Mouse (Mus musculus) heart, adult 2 months (tissue): Measurements from ENCODE around the gene Dpagt1. TPM values are rescaled to one million over a fixed set of nuclear protein-coding genes. Genes with fewer than 3 reads are reported as not detected.
A peak's percentile ranks its signal among the peaks of the same experiment; 100 is the strongest.

Source experiments
- DNase-seq, 2 experiments: peaks; one replicate each; pipeline ENCODE4 v3.0.0; 2021
- H3K27ac ChIP-seq: fragments of 200-600 bp; 2 replicates; pipeline ENCODE4 v1.8.1; 2022
- H3K27me3 ChIP-seq: fragments of 200-500 bp; 2 replicates; pipeline ENCODE4 v1.6.1; 2012; ENCODE audit warnings: mild to moderate bottlenecking, low read length, inconsistent platforms, mixed read lengths; ENCODE audit not compliant: control insufficient read depth, insufficient read depth
- H3K36me3 ChIP-seq: fragments of 200-500 bp; 2 replicates; pipeline ENCODE4 v1.6.1; 2012; ENCODE audit warnings: low read length, inconsistent platforms; ENCODE audit not compliant: control insufficient read depth, insufficient read depth
- H3K4me1 ChIP-seq: fragments of 200-500 bp; 2 replicates; pipeline ENCODE4 v1.6.1; 2011; ENCODE audit warnings: low read length; ENCODE audit not compliant: control insufficient read depth, insufficient read depth
- H3K4me3 ChIP-seq: fragments of 200-600 bp; 2 replicates; pipeline ENCODE4 v1.8.1; 2022
- H3K79me2 ChIP-seq: fragments of 200-500 bp; replicated peaks from 2 replicates; pipeline ENCODE4 v1.6.1; 2012; ENCODE audit warnings: mild to moderate bottlenecking, inconsistent platforms, low read length, moderate library complexity, mixed read lengths; ENCODE audit not compliant: control insufficient read depth, insufficient read depth
- H3K9ac ChIP-seq: fragments of 200-500 bp; 2 replicates; pipeline ENCODE4 v1.6.1; 2012; ENCODE audit warnings: low read depth, mild to moderate bottlenecking, control low read depth, inconsistent platforms, low read length, mixed read lengths
- CTCF ChIP-seq: fragments of 200-600 bp; IDR thresholded peaks from 2 replicates; pipeline ENCODE4 v1.8.1; 2022; ENCODE audit warnings: antibody characterized with exemption, mild to moderate bottlenecking, moderate library complexity
- EP300 ChIP-seq: fragments of 200-500 bp; IDR thresholded peaks from 2 replicates; pipeline ENCODE4 v1.6.1; 2011; ENCODE audit warnings: low read depth, low read length, control low read depth; ENCODE audit not compliant: insufficient read depth
- POLR2A ChIP-seq: fragments of 200-500 bp; IDR thresholded peaks from 2 replicates; pipeline ENCODE4 v1.6.1; 2011; ENCODE audit warnings: mild to moderate bottlenecking, low read depth, low read length, control low read depth; ENCODE audit not compliant: insufficient read depth
- WGBS: fragments of 180-500 bp; shearing (Covaris S2); methylation state at CpG from one replicate; pipeline ENCODE4 v1.1.7; 2018; 5-methylcytosine and 5-hydroxymethylcytosine counted together
- intact Hi-C: fragments of 180-260 bp; cut with DNase I; formaldehyde crosslinking; loops from one replicate; pipeline ENCODE4 v1.15.1; 2025
- polyA plus RNA-seq: library from polyadenylated mRNA; depleted of rRNA; stranded (reverse); fragments of >200 nt; gene quantifications from 2 replicates; pipeline ENCODE4 v1.2.3, GENCODE M21; 2012
- total RNA-seq, 2 experiments: library from RNA; stranded (reverse); gene quantifications; 2 replicates each; pipeline ENCODE4 v1.2.3; 2021

Gene Dpagt1
- total and polyA plus RNA-seq, 3 experiments: 18.9 to 34.3 (median 20.6) TPM

- Histone ChIP-seq H3K4me3 (peak overlapping the region; percentile 86), H3K79me2 (no peaks in the 10 kb centered on the region), H3K36me3 (no peaks in the 10 kb centered on the region), H3K27ac (peak overlapping the region; percentile 95), H3K27me3 (no peaks in the 10 kb centered on the region), H3K4me1 (peaks cover 3% of the 10 kb centered on the region), H3K9ac (peak overlapping the region; percentile 88)
- peak; percentile 82 to 90 for DNase-seq
- TF ChIP-seq EP300 (0 out of 2 replicates have a peak, but pooled peaks have one; percentile 50), CTCF (no peak), POLR2A (peak; percentile 79)
- WGBS: under 1% methylated on average over 38 of the region's 38 CpGs
- intact Hi-C loops: loop anchor here (2.0 kb wide), 1 partner anchor 22 kb away; the partner anchor contains the start of gene Hinfp
Observed at GRCm38 (mm10) chr9:44326371-44327063, 698 bp downstream of the Dpagt1 start.

GRCm38 (mm10) chr9:44327064-44327711 lies 1.4 kb downstream of the Dpagt1 start:
- TF ChIP-seq EP300: 0 out of 2 replicates have a peak, but pooled peaks have one; percentile 27
- 0 out of 2 replicates have a peak, but pooled peaks have one; percentile 39 for TF ChIP-seq POLR2A
- no peak for TF ChIP-seq CTCF
- DNase-seq: peak; percentile 66 to 72
- no peaks in the 10 kb centered on the region for H3K27me3 ChIP-seq
- H3K9ac ChIP-seq: peak overlapping the region; percentile 88
- H3K4me1 ChIP-seq: peaks cover 3% of the 10 kb centered on the region
- 1% methylated on average over 22 of the region's 22 CpGs for WGBS
- no peaks in the 10 kb centered on the region for H3K36me3 ChIP-seq
- intact Hi-C loops: loop anchor here (2.0 kb wide), 1 partner anchor 22 kb away; the partner anchor contains the start of gene Hinfp
- peak overlapping the region; percentile 86 for H3K4me3 ChIP-seq
- H3K27ac ChIP-seq: peak overlapping the region; percentile 95
- H3K79me2 ChIP-seq: no peaks in the 10 kb centered on the region

- Histone ChIP-seq H3K27me3 (no peaks in the 10 kb centered on the region), H3K27ac (peak overlapping the region; percentile 95), H3K79me2 (no peaks in the 10 kb centered on the region), H3K36me3 (no peaks in the 10 kb centered on the region), H3K4me1 (peaks cover 3% of the 10 kb centered on the region), H3K9ac (peak overlapping the region; percentile 88; the same call in 1 of the 2 replicates), H3K4me3 (peak overlapping the region; percentile 86)
- WGBS: 81% methylated on average over 5 of the region's 5 CpGs
- intact Hi-C loops: loop anchor here (2.0 kb wide), 1 partner anchor 23 kb away; the partner anchor contains the start of gene Hinfp
- TF ChIP-seq POLR2A (no peak), CTCF (no peak), EP300 (no peak)
- no peak for DNase-seq
Observed at GRCm38 (mm10) chr9:44327926-44328325, 2.1 kb downstream of the Dpagt1 start.

GRCm38 (mm10) chr9:44330736-44331135 lies 4.9 kb downstream of the Dpagt1 start:
- TF ChIP-seq EP300 (no peak), CTCF (no peak), POLR2A (no peak)
- Histone ChIP-seq H3K27me3 (no peaks in the 10 kb centered on the region), H3K27ac (no peak overlapping the region), H3K4me1 (peaks cover 3% of the 10 kb centered on the region), H3K79me2 (no peaks in the 10 kb centered on the region), H3K4me3 (no peak overlapping the region), H3K36me3 (no peaks in the 10 kb centered on the region; the same call in 1 of the 2 replicates), H3K9ac (no peak overlapping the region)
- 92% methylated on average over 6 of the region's 6 CpGs for WGBS
- intact Hi-C loops: no loop called here
- DNase-seq: no peak

- Histone ChIP-seq H3K27me3 (no peaks in the 10 kb centered on the region), H3K27ac (no peak overlapping the region), H3K9ac (no peak overlapping the region), H3K4me1 (peaks cover 1% of the 10 kb centered on the region), H3K4me3 (no peak overlapping the region), H3K36me3 (no peaks in the 10 kb centered on the region; the same call in 1 of the 2 replicates), H3K79me2 (peaks cover 2% of the 10 kb centered on the region; the same call in 1 of the 2 replicates)
- 91% methylated on average over 13 of the region's 13 CpGs for whole genome bisulfite sequencing
- DNase-seq: no peak
- no peak for TF ChIP-seq POLR2A
- no peak for TF ChIP-seq EP300
- no peak for TF ChIP-seq CTCF
- intact Hi-C loops: no loop called here
Observed at GRCm38 (mm10) chr9:44332918-44333638, 7.3 kb downstream of the Dpagt1 start.
